Mouse (Mus musculus) cerebellum, adult 2 months (tissue): Measurements from ENCODE around the gene Sprtn. TPM values are rescaled to one million over a fixed set of nuclear protein-coding genes. Genes with fewer than 3 reads are reported as not detected.
A peak's percentile ranks its signal among the peaks of the same experiment; 100 is the strongest.

ENCODE experiments used
- DNase-seq, 2 experiments: peaks; one replicate each; pipeline ENCODE4 v3.0.0; 2021
- H3K27ac ChIP-seq: fragments of 200-500 bp; 2 replicates; pipeline ENCODE4 v1.5.1; 2012; ENCODE audit warnings: low read length, control low read depth, inconsistent platforms; ENCODE audit not compliant: insufficient read depth
- H3K27me3 ChIP-seq: fragments of 200-500 bp; 2 replicates; pipeline ENCODE4 v1.6.1; 2012; ENCODE audit warnings: inconsistent platforms, mild to moderate bottlenecking, low read length, moderate library complexity; ENCODE audit not compliant: control insufficient read depth, insufficient read depth
- H3K4me1 ChIP-seq: fragments of 200-500 bp; 2 replicates; pipeline ENCODE4 v1.6.1; 2011; ENCODE audit warnings: low read length; ENCODE audit not compliant: control insufficient read depth, insufficient read depth
- H3K4me3 ChIP-seq: fragments of 200-500 bp; replicated peaks from 2 replicates; pipeline ENCODE3; 2011; ENCODE audit warnings: mild to moderate bottlenecking, low read depth, low read length, control low read depth; ENCODE audit not compliant: insufficient read depth
- CTCF ChIP-seq: fragments of 200-500 bp; IDR thresholded peaks from 2 replicates; pipeline ENCODE4 v1.5.1; 2011; ENCODE audit warnings: low read depth, mild to moderate bottlenecking, control low read depth, low read length, moderate library complexity, borderline replicate concordance; ENCODE audit not compliant: insufficient read depth
- POLR2A ChIP-seq: fragments of 200-500 bp; IDR thresholded peaks from 2 replicates; pipeline ENCODE4 v1.6.1; 2011; ENCODE audit warnings: low read length, control low read depth, borderline replicate concordance; ENCODE audit not compliant: insufficient read depth
- WGBS: fragments of 180-500 bp; shearing (Covaris S2); methylation state at CpG from one replicate; pipeline ENCODE4 v1.1.7; 2018; 5-methylcytosine and 5-hydroxymethylcytosine counted together
- polyA plus RNA-seq: library from polyadenylated mRNA; depleted of rRNA; stranded (reverse); fragments of >200 nt; gene quantifications from 2 replicates; pipeline ENCODE4 v1.2.3, GENCODE M21; 2012

Gene Sprtn
- polyA plus RNA-seq, 1 experiment = 19.5 TPM

DNA sequence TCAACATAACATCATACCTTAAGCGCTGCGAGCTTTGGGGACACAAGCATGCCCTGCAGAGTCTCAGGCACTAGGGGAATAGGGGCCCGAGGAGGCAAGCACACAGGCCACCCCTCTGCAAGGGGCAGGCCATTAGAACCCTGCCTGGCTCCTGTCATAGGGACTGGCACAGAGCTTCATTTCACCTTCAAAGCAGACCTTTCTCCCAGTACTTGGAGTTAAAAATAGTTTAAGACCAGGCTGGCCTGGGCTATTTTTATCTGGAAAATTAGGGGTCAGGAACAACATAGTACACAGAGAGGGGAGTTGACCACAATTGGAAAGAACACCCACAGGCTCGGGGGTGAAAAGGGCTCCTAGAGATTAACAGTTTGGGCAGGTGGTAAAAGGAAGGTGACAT lies 39.6 kb downstream of the Sprtn start:
- Histone ChIP-seq H3K4me1 (peaks cover 11% of the 10 kb centered on the region), H3K27ac (no peak overlapping the region), H3K4me3 (no peak overlapping the region), H3K27me3 (no peaks in the 10 kb centered on the region)
- DNase-seq = no peak
- 85% methylated on average over 4 of the region's 4 CpGs for WGBS
- no peak for TF ChIP-seq POLR2A
- TF ChIP-seq CTCF = no peak

- WGBS = 75% methylated on average over 6 of the region's 6 CpGs
- Histone ChIP-seq H3K27ac (no peak overlapping the region), H3K4me3 (no peak overlapping the region), H3K27me3 (no peaks in the 10 kb centered on the region), H3K4me1 (peaks cover 14% of the 10 kb centered on the region)
- TF ChIP-seq CTCF = no peak
- no peak for DNase-seq
These were observed 46.1 kb downstream of the Sprtn start for GRCm38 (mm10) chr8:124943801-124944200.

- H3K4me1 ChIP-seq = peaks cover 14% of the 10 kb centered on the region
- no peak overlapping the region for H3K4me3 ChIP-seq
- no peaks in the 10 kb centered on the region for H3K27me3 ChIP-seq
- WGBS = 48% methylated on average over 7 of the region's 7 CpGs
- no peak for DNase-seq
- H3K27ac ChIP-seq = no peak overlapping the region
- TF ChIP-seq POLR2A (no peak), CTCF (no peak)
These were observed 46.7 kb downstream of the Sprtn start for GRCm38 (mm10) chr8:124944406-124944805.

- DNase-seq = peak; percentile 74 to 78
- Histone ChIP-seq H3K4me3 (peak overlapping the region; percentile 65), H3K27me3 (no peaks in the 10 kb centered on the region), H3K27ac (peak overlapping the region; percentile 26), H3K4me1 (peaks cover 8% of the 10 kb centered on the region)
- TF ChIP-seq CTCF (no peak), POLR2A (0 out of 2 replicates have a peak, but pooled peaks have one; percentile 20)
- WGBS = under 1% methylated on average over 67 of the region's 67 CpGs
These were observed 50.4 kb downstream of the Sprtn start for GRCm38 (mm10) chr8:124947865-124948732.

DNA sequence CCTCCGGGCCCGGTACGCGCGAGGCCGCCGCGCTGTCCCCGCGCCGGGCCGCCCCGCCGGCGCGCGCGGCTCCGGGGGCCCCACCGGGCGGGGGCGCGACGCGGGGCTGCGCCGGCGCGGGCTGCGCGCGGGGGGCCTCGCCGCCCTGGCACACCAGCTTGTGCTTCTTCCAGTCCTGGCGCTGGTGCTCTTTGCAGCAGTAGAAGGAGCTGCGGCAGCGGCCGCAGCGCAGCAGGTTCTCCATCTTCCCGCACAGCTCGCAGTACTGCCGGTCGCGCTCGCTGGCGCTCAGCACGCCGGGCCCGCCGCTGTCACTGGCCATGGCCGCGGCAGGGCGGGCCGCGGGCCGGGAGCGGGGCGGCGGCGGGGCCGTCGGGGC lies 51.0 kb downstream of the Sprtn start:
- peak in 1 of 2 experiments; percentile 51 for DNase-seq
- H3K27me3 ChIP-seq = no peaks in the 10 kb centered on the region
- peaks cover 5% of the 10 kb centered on the region for H3K4me1 ChIP-seq
- peak overlapping the region; percentile 96 for H3K27ac ChIP-seq
- peak overlapping the region; percentile 65 for H3K4me3 ChIP-seq
- TF ChIP-seq POLR2A = no peak
- WGBS = 7% methylated on average over 62 of the region's 62 CpGs

- Histone ChIP-seq H3K27me3 (no peaks in the 10 kb centered on the region), H3K4me3 (peak within 1 kb of the TSS; percentile 66), H3K27ac (peak within 1 kb of the TSS; percentile 97), H3K4me1 (peaks cover 3% of the 10 kb centered on the region)
- TF ChIP-seq CTCF (no peak), POLR2A (peak; percentile 73)
- peak; percentile 83 to 85 for DNase-seq
- 3% methylated on average over 65 of the region's 98 CpGs for WGBS
These were observed 51.8 kb downstream of the Sprtn start, which contains the start of gene Egln1 for GRCm38 (mm10) chr8:124949209-124950068. Egln1 (minus strand) TSS chr8:124949324.

GRCm38 (mm10) chr8:124950069-124950456 lies 52.4 kb downstream of the Sprtn start:
- no peaks in the 10 kb centered on the region; the same call in none of the 2 replicates for H3K4me1 ChIP-seq
- peak in 1 of 2 experiments; percentile 27 for DNase-seq

DNA sequence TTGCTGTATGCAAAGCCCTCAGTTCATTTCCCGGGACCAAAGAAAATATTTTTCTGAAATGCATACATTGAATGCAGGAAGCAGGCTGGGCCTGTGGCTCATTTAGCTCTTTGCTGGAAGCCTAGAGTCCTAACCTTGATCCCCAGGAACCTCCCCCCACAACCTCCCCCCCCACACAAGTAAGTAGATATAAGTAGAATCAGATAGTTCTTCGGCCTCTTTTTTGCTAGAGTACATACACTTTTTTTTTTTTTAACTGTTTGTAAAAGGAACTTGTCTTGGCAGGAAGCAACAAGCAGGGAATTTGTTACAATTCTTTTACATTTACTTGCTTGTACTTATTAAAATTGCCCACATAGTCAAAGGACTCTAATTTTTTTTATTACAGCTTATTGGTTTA lies 53.2 kb downstream of the Sprtn start:
- TF ChIP-seq CTCF = no peak
- TF ChIP-seq POLR2A = no peak
- Histone ChIP-seq H3K27ac (no peak overlapping the region), H3K4me3 (no peak overlapping the region), H3K27me3 (no peaks in the 10 kb centered on the region), H3K4me1 (no peaks in the 10 kb centered on the region; the same call in none of the 2 replicates)
- no peak for DNase-seq
- WGBS = 84% methylated on average over 2 of the region's 2 CpGs

More at GRCm38 (mm10) chr8:124950069-124950456, 52.4 kb downstream of the Sprtn start:
- Histone ChIP-seq H3K27ac (peak overlapping the region; percentile 97), H3K4me3 (peak overlapping the region; percentile 66), H3K27me3 (no peaks in the 10 kb centered on the region)
- WGBS = 6% methylated on average over 10 of the region's 10 CpGs
- TF ChIP-seq POLR2A (no peak), CTCF (no peak)
